Mouse (Mus musculus) thymus, adult 2 months (tissue): ENCODE results near the gene Poldip3.

ENCODE experiments used
- CTCF ChIP-seq: fragments of 200-500 bp; IDR thresholded peaks from 2 replicates; pipeline ENCODE4 v1.5.1; 2012; ENCODE audit warnings: mild to moderate bottlenecking, control low read depth, low read length, moderate library complexity, borderline replicate concordance; ENCODE audit not compliant: control insufficient read depth, poor library complexity, insufficient read depth; ENCODE audit errors: extremely low read depth
- POLR2A ChIP-seq: fragments of 200-500 bp; IDR thresholded peaks from 2 replicates; pipeline ENCODE4 v1.6.1; 2012; ENCODE audit warnings: mild to moderate bottlenecking, low read length, control low read depth, moderate library complexity; ENCODE audit not compliant: control insufficient read depth, poor library complexity, insufficient read depth; ENCODE audit errors: extremely low read depth

DNA sequence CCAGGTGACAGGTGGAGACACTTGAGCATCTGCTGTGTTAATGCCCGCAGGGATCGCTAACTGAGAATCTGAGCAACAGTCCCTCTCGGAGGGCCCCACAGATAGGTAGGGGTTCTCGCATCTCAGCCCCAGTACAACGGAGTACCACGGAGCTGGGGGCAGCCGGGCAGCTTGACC is 59.9 kb downstream of the Poldip3 start, which contains the start of gene Serhl:
- TF ChIP-seq CTCF (no peak), POLR2A (no peak)
